Mouse (Mus musculus) stomach, embryonic 16.5 days (tissue): ENCODE results near the gene Lpp. TPM values are rescaled to one million over a fixed set of nuclear protein-coding genes. Genes with fewer than 3 reads are reported as not detected.

Experiments
- ATAC-seq: fragments of 200-750 bp; cut with Nextera tagmentation; 2 replicates; pipeline ENCODE4 v1.8.0; 2017; ENCODE audit warnings: moderate number of reproducible peaks, moderate TSS enrichment; ENCODE audit not compliant: insufficient read depth, low FRiP score
- H3K27ac ChIP-seq: fragments of 300-500 bp; sonication (generic); 2 replicates; pipeline ENCODE4 v1.5.1; 2014; ENCODE audit warnings: low read length
- H3K27me3 ChIP-seq: fragments of 300-500 bp; sonication (generic); 2 replicates; pipeline ENCODE4 v1.6.1; 2014; ENCODE audit warnings: low read length, control low read depth, mixed read lengths; ENCODE audit not compliant: control insufficient read depth, insufficient read depth
- H3K36me3 ChIP-seq: fragments of 300-500 bp; sonication (generic); 2 replicates; pipeline ENCODE4 v1.6.1; 2014; ENCODE audit warnings: low read length; ENCODE audit not compliant: control insufficient read depth, insufficient read depth
- H3K4me1 ChIP-seq: fragments of 300-500 bp; sonication (generic); 2 replicates; pipeline ENCODE4 v1.6.1; 2014; ENCODE audit warnings: low read length, control low read depth, mixed read lengths; ENCODE audit not compliant: control insufficient read depth, insufficient read depth
- H3K4me2 ChIP-seq: fragments of 300-500 bp; sonication (generic); 2 replicates; pipeline ENCODE4 v1.6.1; 2014; ENCODE audit warnings: low read depth, low read length, mixed read lengths
- H3K4me3 ChIP-seq: fragments of 300-500 bp; sonication (generic); replicated peaks from 2 replicates; pipeline ENCODE4 v1.5.1; 2014; ENCODE audit warnings: mild to moderate bottlenecking, low read length
- H3K9ac ChIP-seq: fragments of 300-500 bp; sonication (generic); 2 replicates; pipeline ENCODE4 v1.6.1; 2014; ENCODE audit warnings: low read length
- H3K9me3 ChIP-seq: fragments of 300-500 bp; sonication (generic); replicated peaks from 2 replicates; pipeline ENCODE4 v1.6.1; 2016; ENCODE audit warnings: low read length, control low read depth; ENCODE audit not compliant: control insufficient read depth
- WGBS: fragments of 180-500 bp; shearing (Covaris S2); extraction: QIAGEN DNeasy Blood & Tissue Kit; methylation state at CpG from one replicate; pipeline ENCODE4 v1.1.7; 2014; 5-methylcytosine and 5-hydroxymethylcytosine counted together
- polyA plus RNA-seq: library from polyadenylated mRNA; unstranded; fragments of >200 nt; fragmentation: Nextera tagmentation; extraction: Ambion mirVana; gene quantifications from 2 replicates; pipeline ENCODE4 v1.2.1, GENCODE M21; 2015

Gene Lpp
- polyA plus RNA-seq, 1 experiment from 2014 or later = 79.4 TPM

DNA sequence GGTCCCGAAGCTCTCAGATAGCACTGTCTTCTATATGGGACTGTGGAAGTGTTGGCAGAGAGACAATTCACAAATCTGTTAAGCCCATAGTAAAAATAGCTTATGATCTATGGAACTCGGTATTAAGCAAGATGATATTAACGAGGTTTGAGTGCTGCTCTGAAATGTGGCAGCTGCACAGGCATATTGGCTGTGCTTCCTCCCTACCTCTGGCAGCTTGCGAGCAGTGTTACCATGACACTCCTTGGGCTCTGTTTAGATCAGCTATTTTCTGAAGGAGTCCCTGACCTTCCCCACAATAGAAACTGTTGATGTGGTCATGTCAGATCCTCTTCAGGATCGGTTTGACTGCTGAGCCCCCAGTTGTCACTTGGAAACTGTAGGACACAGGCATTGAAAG is 176.4 kb downstream of the Lpp start:
- Histone ChIP-seq H3K4me2 (no peak overlapping the region), H3K4me1 (peaks cover 22% of the 10 kb centered on the region; the same call in 1 of the 2 replicates), H3K4me3 (no peak overlapping the region), H3K36me3 (no peaks in the 10 kb centered on the region), H3K27me3 (no peaks in the 10 kb centered on the region), H3K9ac (no peak overlapping the region), H3K27ac (no peak overlapping the region), H3K9me3 (no peaks in the 10 kb centered on the region)
- 54% methylated on average over 5 of the region's 5 CpGs for WGBS
- ATAC-seq = no peak

DNA sequence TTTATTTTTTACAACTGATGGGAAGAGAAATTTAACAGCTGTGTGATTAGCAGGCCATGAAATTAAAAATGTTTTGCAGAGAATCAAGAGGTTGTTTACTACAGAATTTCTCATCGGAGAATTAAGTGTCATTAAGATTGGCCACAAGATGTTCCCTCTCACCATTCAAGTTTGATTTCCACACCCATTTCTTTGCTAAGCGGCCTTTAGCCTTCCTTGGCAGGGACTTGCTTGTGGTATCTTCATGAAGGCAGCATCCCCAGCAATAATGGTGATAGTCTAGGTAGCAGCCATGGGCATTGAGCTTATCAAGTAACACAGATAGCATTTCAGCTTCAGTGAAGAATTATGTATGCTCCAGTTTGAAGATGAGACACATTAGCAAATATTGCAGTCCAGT is 183.7 kb downstream of the Lpp start:
- Histone ChIP-seq H3K27me3 (no peaks in the 10 kb centered on the region), H3K27ac (no peak overlapping the region), H3K36me3 (no peaks in the 10 kb centered on the region), H3K4me3 (no peak overlapping the region), H3K4me1 (no peaks in the 10 kb centered on the region), H3K9ac (no peak overlapping the region), H3K9me3 (no peaks in the 10 kb centered on the region), H3K4me2 (no peak overlapping the region)
- ATAC-seq = no peak
- WGBS = 82% methylated on average over 2 of the region's 2 CpGs

DNA sequence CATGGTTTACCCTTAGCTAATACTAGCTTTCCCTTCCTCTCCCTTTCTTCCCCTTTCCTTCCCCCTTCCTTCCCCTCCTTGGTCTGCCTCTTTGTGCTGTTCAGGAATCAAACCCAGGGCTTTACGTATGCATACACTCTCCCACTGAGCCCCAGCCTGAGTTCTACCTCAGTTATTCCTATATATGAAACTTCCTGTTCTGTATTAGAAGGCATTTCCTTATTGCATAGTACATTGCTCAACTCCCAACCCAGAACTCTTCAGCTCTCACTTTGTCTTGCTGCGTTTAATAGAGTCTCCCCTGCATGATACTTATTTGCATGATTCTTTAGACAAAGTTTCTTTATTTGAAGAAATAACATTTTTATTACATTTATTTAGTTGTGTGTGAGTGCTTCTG is 184.5 kb downstream of the Lpp start:
- Histone ChIP-seq H3K9ac (no peak overlapping the region), H3K4me3 (no peak overlapping the region), H3K36me3 (no peaks in the 10 kb centered on the region), H3K4me2 (no peak overlapping the region), H3K4me1 (no peaks in the 10 kb centered on the region), H3K27ac (no peak overlapping the region), H3K27me3 (no peaks in the 10 kb centered on the region), H3K9me3 (no peaks in the 10 kb centered on the region)
- 82% methylated on average over 2 of the region's 2 CpGs for WGBS
- no peak for ATAC-seq

DNA sequence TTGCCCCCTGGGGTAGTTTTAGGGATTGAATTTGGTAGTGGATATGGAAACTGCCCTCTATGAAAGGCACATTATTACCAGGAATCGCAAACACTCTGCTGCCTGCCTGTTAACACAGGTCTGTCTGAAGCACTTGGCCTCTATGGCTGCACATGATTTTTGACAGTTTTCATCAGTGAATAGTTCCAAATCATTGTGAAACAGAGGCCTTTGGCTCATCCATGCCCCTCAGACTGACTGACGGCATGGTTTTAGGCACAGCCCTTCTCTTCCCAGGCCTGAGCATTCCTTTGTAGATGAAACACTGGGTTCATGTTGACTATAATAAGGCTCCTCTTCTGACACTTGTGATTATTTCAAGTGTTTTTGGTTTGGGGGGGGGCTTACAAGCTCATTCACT is 189.5 kb downstream of the Lpp start:
- no peak overlapping the region for H3K27ac ChIP-seq
- ATAC-seq = no peak
- H3K9ac ChIP-seq = no peak overlapping the region
- no peak overlapping the region for H3K4me2 ChIP-seq
- H3K36me3 ChIP-seq = no peaks in the 10 kb centered on the region
- no peaks in the 10 kb centered on the region for H3K9me3 ChIP-seq
- H3K4me1 ChIP-seq = no peaks in the 10 kb centered on the region
- whole genome bisulfite sequencing = 87% methylated on average over 2 of the region's 2 CpGs
- H3K4me3 ChIP-seq = no peak overlapping the region
- no peaks in the 10 kb centered on the region for H3K27me3 ChIP-seq

DNA sequence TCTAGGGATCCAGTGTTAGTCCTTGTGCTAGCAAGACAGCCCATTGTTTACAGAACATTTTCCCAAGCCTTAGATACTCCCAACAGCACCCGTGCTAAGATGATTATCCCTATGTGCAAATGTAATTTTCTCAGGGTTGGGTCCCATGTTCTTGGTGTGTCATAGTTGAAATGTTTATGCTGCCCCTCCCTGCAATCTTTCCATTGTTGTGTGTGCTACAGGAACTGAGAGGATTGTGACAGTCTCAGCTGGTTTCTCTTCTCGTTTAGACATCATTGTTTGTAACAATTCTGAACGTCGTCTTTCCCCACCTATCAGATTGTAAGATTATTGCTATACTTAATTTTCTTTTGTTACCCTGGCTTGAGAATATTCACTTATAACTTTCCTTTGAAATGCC is 200.2 kb downstream of the Lpp start:
- Histone ChIP-seq H3K9ac (no peak overlapping the region), H3K4me3 (no peak overlapping the region), H3K4me1 (no peaks in the 10 kb centered on the region), H3K9me3 (no peaks in the 10 kb centered on the region), H3K27ac (no peak overlapping the region), H3K4me2 (no peak overlapping the region), H3K36me3 (no peaks in the 10 kb centered on the region), H3K27me3 (no peaks in the 10 kb centered on the region)
- 64% methylated on average over 4 of the region's 4 CpGs for WGBS
- no peak for ATAC-seq

DNA sequence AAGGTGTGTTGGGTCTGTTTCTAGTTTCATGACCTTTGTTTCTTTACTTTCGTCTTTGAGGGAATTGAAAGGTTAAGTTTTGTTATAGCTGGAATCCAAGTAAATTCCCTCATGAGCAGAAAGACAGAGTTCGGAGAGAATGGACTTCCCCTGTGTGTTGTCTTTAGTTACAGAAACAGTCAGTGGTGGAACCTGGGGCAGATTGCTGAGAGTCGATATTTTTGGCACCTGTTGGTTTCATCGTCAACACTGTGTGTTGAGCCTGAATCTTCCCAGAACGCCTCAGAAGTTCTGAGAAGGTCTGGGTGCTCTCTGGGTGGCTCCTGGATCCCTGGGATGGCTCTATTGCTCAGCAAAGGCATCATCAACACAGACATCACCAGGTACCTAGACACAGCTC is 201.2 kb downstream of the Lpp start:
- ATAC-seq = no peak

DNA sequence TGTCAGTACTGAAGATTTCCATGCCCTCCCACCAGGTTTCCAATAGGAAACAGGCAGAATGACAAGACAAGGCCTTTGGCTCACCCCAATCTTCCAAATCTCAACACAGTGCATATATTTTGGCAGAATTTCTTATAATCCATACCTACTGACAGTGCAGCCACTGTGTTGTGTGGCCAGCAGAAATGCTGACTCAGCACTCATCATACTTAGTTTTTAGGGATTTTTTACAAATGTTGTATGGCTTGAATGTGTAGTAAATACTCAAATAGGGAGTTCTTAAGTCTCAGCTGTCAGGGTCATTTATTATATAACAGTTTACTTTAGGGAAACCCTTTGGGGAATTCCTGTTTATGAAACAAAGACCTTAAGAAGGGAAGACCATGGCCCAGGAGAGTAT is 202.2 kb downstream of the Lpp start:
- Histone ChIP-seq H3K9me3 (no peaks in the 10 kb centered on the region), H3K4me2 (no peak overlapping the region), H3K4me1 (no peaks in the 10 kb centered on the region), H3K36me3 (no peaks in the 10 kb centered on the region), H3K9ac (no peak overlapping the region), H3K27ac (no peak overlapping the region), H3K27me3 (no peaks in the 10 kb centered on the region), H3K4me3 (no peak overlapping the region)
- ATAC-seq = no peak

More for the DNA sequence above, 201.2 kb downstream of the Lpp start:
- H3K4me2 ChIP-seq = no peak overlapping the region
- H3K9me3 ChIP-seq = no peaks in the 10 kb centered on the region
- no peak overlapping the region for H3K4me3 ChIP-seq
- no peaks in the 10 kb centered on the region for H3K27me3 ChIP-seq
- H3K36me3 ChIP-seq = no peaks in the 10 kb centered on the region
- H3K9ac ChIP-seq = no peak overlapping the region
- H3K27ac ChIP-seq = no peak overlapping the region
- no peaks in the 10 kb centered on the region for H3K4me1 ChIP-seq
- WGBS = 83% methylated on average over 5 of the region's 5 CpGs

DNA sequence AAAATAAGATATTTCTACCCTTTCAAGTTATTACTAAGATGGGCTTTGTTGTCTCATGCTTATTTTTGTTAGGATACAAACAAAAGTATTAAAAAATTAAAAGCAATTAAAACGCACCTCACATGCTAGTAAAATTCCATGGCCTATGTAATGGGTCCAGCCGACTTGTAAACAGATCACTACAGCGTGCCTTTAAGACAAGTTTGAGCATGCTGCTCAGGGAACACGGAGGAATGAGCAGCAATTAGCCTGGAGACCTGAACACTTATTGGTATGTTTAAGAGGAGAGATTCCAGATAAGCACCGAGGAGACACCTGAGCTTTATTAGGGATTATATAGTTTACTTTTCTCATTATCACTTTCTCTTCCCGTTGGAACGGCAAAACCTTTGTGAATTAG is 205.3 kb downstream of the Lpp start:
- Histone ChIP-seq H3K4me3 (no peak overlapping the region), H3K27me3 (no peaks in the 10 kb centered on the region), H3K4me1 (no peaks in the 10 kb centered on the region), H3K36me3 (no peaks in the 10 kb centered on the region), H3K4me2 (no peak overlapping the region), H3K9me3 (no peaks in the 10 kb centered on the region), H3K27ac (no peak overlapping the region), H3K9ac (no peak overlapping the region)
- ATAC-seq = no peak
- WGBS = 33% methylated on average over 7 of the region's 7 CpGs

DNA sequence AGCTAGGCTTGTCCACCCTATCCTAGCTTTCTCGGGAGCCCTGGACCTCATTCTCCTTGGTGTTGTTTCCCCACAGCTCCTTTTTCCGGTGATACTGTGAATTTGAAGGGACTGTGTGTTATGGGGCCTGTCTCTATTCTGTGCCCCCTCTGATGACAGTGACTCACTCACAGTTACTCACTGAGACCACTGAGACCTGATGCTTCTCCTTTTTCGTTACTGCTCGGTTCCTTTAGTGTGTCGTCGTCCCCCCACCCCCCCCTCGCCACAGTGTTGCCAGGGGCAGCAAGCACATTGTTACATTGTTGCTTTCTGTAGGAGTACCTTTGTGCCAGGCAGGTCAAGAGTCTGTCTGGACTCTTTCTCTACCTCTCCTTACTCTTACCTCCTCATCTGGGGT is 206.5 kb downstream of the Lpp start:
- H3K4me3 ChIP-seq = no peak overlapping the region
- H3K4me2 ChIP-seq = no peak overlapping the region
- WGBS = 69% methylated on average over 7 of the region's 7 CpGs
- no peaks in the 10 kb centered on the region for H3K9me3 ChIP-seq
- H3K4me1 ChIP-seq = no peaks in the 10 kb centered on the region
- no peaks in the 10 kb centered on the region for H3K36me3 ChIP-seq
- no peak for ATAC-seq
- H3K27me3 ChIP-seq = no peaks in the 10 kb centered on the region
- no peak overlapping the region for H3K9ac ChIP-seq
- no peak overlapping the region for H3K27ac ChIP-seq
